Mouse (Mus musculus) forebrain, embryonic 12.5 days (tissue): ENCODE measurements around the gene Yif1b. TPM values are rescaled to one million over a fixed set of nuclear protein-coding genes. Genes with fewer than 3 reads are reported as not detected.

Source experiments
- ATAC-seq: fragments of 200-750 bp; cut with Nextera tagmentation; 2 replicates; pipeline ENCODE4 v1.8.0; 2017; ENCODE audit warnings: moderate TSS enrichment; ENCODE audit not compliant: low FRiP score
- H3K27ac ChIP-seq: fragments of 300-500 bp; sonication (generic); 2 replicates; pipeline ENCODE4 v1.5.1; 2016; ENCODE audit warnings: mild to moderate bottlenecking
- H3K27me3 ChIP-seq: fragments of 300-500 bp; sonication (generic); 2 replicates; pipeline ENCODE4 v1.6.1; 2016; ENCODE audit warnings: mild to moderate bottlenecking
- H3K36me3 ChIP-seq: fragments of 300-500 bp; sonication (generic); replicated peaks from 2 replicates; pipeline ENCODE4 v1.6.1; 2016; ENCODE audit warnings: mild to moderate bottlenecking
- H3K4me1 ChIP-seq: fragments of 300-500 bp; sonication (generic); 2 replicates; pipeline ENCODE4 v1.6.1; 2016
- H3K4me2 ChIP-seq: fragments of 300-500 bp; sonication (generic); 2 replicates; pipeline ENCODE4 v1.6.1; 2016; ENCODE audit warnings: mild to moderate bottlenecking, moderate library complexity
- H3K4me3 ChIP-seq: fragments of 300-500 bp; sonication (generic); replicated peaks from 2 replicates; pipeline ENCODE4 v1.5.1; 2016; ENCODE audit warnings: mild to moderate bottlenecking
- H3K9ac ChIP-seq: fragments of 300-500 bp; sonication (generic); 2 replicates; pipeline ENCODE4 v1.6.1; 2016; ENCODE audit warnings: mild to moderate bottlenecking
- H3K9me3 ChIP-seq: fragments of 300-500 bp; sonication (generic); 2 replicates; pipeline ENCODE4 v1.6.1; 2016
- WGBS: fragments of 180-500 bp; shearing (Covaris S2); methylation state at CpG from one replicate; pipeline ENCODE4 v1.1.7; 2016; 5-methylcytosine and 5-hydroxymethylcytosine counted together
- polyA plus RNA-seq: library from polyadenylated mRNA; unstranded; fragments of >200 nt; fragmentation: Nextera tagmentation; extraction: Ambion mirVana; gene quantifications from 2 replicates; pipeline ENCODE4 v1.2.1, GENCODE M21; 2016

Yif1b gene
- polyA plus RNA-seq, 1 experiment from 2014 or later = 73.8 TPM

DNA sequence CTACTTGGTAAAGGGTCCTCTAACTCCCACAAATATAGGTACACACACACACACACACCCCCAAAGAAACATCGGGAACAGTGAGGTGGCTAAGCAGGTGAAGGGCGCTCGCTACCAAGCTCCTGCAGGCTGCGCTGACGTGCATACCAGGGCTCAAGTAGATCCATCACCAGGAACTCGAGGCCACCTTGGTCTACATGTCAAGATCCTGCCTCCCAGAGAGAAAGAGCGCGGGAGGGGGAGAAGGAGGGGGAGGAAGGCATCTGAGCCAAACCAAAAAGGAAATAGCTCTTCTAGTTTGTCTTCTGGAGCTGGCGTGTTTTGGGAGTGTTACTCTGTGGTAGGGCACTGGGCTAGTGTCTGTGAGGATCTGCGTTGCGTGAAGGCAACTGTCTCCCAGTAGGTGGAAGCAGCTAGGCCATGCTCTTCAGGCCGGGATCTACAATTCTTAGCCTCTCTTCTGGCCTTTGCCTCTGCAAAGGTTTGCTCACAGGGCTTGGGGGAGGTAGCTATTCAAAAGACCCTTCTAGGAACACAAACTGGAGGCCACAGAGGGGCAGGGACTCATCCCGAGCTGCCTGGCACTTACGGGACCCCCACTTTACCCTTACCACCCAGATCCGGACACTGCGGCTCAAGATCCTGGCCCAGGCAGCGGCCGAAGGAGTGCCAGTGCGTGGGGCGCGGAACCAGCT lies 8.6 kb downstream of the Yif1b start:
- no peak for ATAC-seq
- Histone ChIP-seq H3K27ac (no peak overlapping the region), H3K9me3 (no peaks in the 10 kb centered on the region), H3K4me3 (no peak overlapping the region), H3K27me3 (peaks cover 29% of the 10 kb centered on the region), H3K9ac (no peak overlapping the region), H3K4me2 (no peak overlapping the region), H3K4me1 (peaks cover 12% of the 10 kb centered on the region), H3K36me3 (peaks cover 28% of the 10 kb centered on the region)
- whole genome bisulfite sequencing = 89% methylated on average over 21 of the region's 21 CpGs

DNA sequence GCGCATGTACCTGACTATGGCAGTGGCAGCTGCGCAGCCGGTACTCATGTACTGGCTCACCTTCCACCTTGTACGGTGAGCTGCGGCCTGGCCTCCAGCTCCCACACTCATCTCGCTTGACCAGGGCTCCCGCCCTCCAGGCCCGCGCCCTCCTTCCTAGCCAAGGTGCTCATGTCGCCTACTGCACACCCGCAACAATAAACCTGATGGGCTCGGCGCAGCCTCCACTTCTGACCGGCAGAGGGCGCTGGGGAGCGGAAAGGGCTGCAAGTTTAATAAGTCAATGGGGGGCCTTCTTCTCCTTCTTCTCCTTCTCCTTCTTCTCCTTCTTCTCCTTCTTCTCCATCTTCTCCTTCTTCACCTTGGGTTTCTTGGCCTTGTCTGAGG lies 9.2 kb downstream of the Yif1b start:
- H3K9me3 ChIP-seq = no peaks in the 10 kb centered on the region
- H3K4me1 ChIP-seq = peaks cover 12% of the 10 kb centered on the region
- peak overlapping the region; percentile 49 for H3K4me2 ChIP-seq
- H3K4me3 ChIP-seq = peak overlapping the region; percentile 19; the same call in 1 of the 2 replicates
- 25% methylated on average over 16 of the region's 16 CpGs for WGBS
- H3K27ac ChIP-seq = no peak overlapping the region
- peak; percentile 65; the same call in 1 of the 2 replicates for ATAC-seq
- peaks cover 29% of the 10 kb centered on the region for H3K27me3 ChIP-seq
- peaks cover 28% of the 10 kb centered on the region for H3K36me3 ChIP-seq
- H3K9ac ChIP-seq = 0 out of 2 replicates have a peak overlapping the region, but pooled peaks have one; percentile 44

DNA sequence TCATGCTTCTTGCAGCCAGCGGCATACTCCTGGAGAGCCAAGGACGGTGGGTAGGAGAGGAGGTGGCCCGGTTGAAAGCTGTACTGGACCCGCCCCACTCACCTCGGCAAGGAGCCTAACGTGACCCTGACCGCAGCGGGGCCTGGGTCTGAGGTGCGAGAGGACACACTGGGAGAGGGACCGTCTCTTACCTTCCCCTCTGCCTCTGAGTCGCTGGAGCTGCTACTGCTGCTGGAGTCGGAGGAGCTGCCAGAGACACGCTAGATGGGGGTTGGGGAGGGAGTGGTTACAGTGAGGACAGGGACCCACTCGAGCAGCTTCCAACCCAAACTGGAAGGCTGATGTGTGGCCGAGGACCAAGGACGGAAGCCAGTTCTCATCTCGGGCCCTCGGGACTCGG lies 9.6 kb downstream of the Yif1b start:
- Histone ChIP-seq H3K27me3 (peaks cover 29% of the 10 kb centered on the region), H3K4me3 (peak overlapping the region; percentile 19), H3K27ac (no peak overlapping the region), H3K4me2 (peak overlapping the region; percentile 49), H3K9me3 (no peaks in the 10 kb centered on the region), H3K36me3 (peaks cover 28% of the 10 kb centered on the region), H3K4me1 (peaks cover 12% of the 10 kb centered on the region), H3K9ac (peak overlapping the region; percentile 44; the same call in 1 of the 2 replicates)
- WGBS = 19% methylated on average over 19 of the region's 19 CpGs
- ATAC-seq = no peak

DNA sequence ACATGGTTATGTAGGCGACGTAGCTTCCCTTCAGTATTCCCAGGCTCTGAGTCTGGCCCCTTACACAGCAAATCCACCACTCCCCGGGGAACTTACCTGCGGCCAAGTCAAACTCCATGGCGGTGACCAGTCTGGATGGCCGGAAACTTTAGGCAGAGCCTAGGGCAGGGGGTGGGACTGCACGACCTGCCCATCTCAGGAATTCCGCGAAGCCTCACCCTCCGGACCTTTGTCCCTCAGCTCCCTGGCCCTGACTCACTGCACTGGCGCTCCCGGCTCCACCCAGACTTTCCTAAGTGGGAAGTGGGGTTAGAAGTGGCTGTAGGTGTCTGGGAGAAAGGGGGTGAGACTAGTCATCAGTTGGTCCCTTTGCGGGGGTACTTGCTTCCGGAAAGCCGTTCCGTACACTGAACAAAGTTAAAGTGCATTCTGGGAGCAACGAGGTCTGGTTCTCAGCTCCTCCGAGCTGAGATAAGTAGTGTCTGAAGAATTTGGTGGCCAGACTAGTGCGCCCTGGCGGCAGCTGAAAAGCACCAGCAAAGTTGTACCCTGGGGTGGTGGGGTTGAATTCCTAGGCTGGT lies 10.2 kb downstream of the Yif1b start, which contains the start of gene 2200002D01Rik:
Gene 2200002D01Rik (minus strand): TSS at position 206 of the 581 bp plus-strand sequence.
- peaks cover 12% of the 10 kb centered on the region for H3K4me1 ChIP-seq
- peak within 1 kb of the TSS; percentile 49 for H3K4me2 ChIP-seq
- ATAC-seq = no peak
- H3K27me3 ChIP-seq = peaks cover 29% of the 10 kb centered on the region
- no peaks in the 10 kb centered on the region for H3K9me3 ChIP-seq
- WGBS = 14% methylated on average over 20 of the region's 20 CpGs
- H3K4me3 ChIP-seq = peak within 1 kb of the TSS; percentile 19
- H3K9ac ChIP-seq = peak within 1 kb of the TSS; percentile 44; the same call in 1 of the 2 replicates
- no peak within 1 kb of the TSS for H3K27ac ChIP-seq
- H3K36me3 ChIP-seq = peaks cover 28% of the 10 kb centered on the region

DNA sequence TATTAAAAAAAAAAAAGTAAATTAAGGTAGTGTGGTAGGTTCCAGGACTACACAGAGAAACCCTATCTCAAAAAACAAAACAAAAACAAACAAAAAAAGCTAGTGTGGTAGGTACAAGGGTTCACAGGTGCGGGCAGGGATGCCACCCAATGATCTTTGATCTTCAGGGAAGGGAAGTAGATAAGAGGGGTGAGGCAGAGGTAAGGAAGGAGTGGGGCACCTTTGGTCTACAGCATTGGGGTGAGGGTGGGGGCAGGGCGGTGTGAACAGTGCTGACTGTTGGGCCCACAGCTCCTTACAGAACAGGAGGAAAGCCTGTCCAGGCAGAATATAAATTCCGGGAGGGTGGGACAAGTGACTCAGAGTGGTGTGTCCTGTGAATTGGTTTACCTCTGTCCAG lies 13.0 kb downstream of the Yif1b start:
- no peak overlapping the region for H3K9ac ChIP-seq
- H3K4me3 ChIP-seq = no peak overlapping the region
- no peak overlapping the region for H3K4me2 ChIP-seq
- ATAC-seq = no peak
- no peaks in the 10 kb centered on the region for H3K9me3 ChIP-seq
- peaks cover 12% of the 10 kb centered on the region for H3K4me1 ChIP-seq
- H3K36me3 ChIP-seq = peaks cover 6% of the 10 kb centered on the region; the same call in 1 of the 2 replicates
- H3K27me3 ChIP-seq = peaks cover 29% of the 10 kb centered on the region
- WGBS = 96% methylated on average over 3 of the region's 3 CpGs
- H3K27ac ChIP-seq = no peak overlapping the region

DNA sequence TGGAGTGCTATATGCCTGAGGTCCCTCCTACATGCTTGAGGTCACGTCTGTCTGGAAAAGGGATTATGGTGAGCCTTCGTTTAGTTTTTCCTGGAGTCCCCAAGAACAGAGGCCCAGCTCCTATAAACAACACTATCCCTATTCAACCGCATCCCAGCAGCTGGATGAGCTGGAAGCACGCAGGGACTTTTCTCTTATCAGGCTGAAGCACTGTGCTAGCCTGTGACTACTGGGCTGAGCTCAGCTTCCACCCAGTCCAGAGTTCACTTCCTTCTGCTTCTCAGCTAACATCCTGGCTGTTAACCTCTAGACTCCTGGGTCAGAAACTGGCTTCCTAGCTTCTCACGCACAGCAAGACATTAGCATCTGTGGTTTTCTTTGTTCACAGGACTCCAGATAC lies 15.7 kb downstream of the Yif1b start:
- no peak overlapping the region for H3K9ac ChIP-seq
- peaks cover 8% of the 10 kb centered on the region; the same call in 1 of the 2 replicates for H3K4me1 ChIP-seq
- H3K27ac ChIP-seq = no peak overlapping the region
- no peaks in the 10 kb centered on the region for H3K9me3 ChIP-seq
- H3K27me3 ChIP-seq = peaks cover 8% of the 10 kb centered on the region
- ATAC-seq = no peak
- no peak overlapping the region for H3K4me3 ChIP-seq
- H3K4me2 ChIP-seq = no peak overlapping the region
- 55% methylated on average over 5 of the region's 5 CpGs for WGBS
- H3K36me3 ChIP-seq = no peaks in the 10 kb centered on the region

DNA sequence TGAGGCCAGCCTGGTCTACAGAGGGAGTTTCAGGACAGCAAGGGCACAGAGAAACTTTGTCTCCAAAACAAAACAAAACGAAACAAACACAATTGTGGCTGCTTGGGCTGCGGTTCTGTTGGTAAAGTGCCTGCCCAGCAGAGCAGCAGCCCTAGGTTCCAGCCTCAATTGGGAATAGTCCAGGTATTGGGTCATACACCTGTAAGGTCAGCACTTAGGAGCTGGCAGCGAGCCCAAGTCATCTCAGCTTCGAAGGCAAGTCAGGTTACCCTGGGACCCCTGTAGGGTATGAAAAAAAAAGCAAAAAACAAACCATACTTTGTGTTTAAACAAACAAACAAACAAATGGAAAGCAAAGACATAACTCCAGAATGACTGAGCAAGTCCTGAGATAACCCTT lies 17.7 kb downstream of the Yif1b start:
- Histone ChIP-seq H3K9me3 (no peaks in the 10 kb centered on the region), H3K9ac (no peak overlapping the region), H3K27ac (no peak overlapping the region), H3K4me2 (no peak overlapping the region), H3K36me3 (no peaks in the 10 kb centered on the region), H3K4me3 (no peak overlapping the region), H3K4me1 (peaks cover 22% of the 10 kb centered on the region), H3K27me3 (no peaks in the 10 kb centered on the region)
- ATAC-seq = no peak
- WGBS = 87% methylated on average over 4 of the region's 4 CpGs

DNA sequence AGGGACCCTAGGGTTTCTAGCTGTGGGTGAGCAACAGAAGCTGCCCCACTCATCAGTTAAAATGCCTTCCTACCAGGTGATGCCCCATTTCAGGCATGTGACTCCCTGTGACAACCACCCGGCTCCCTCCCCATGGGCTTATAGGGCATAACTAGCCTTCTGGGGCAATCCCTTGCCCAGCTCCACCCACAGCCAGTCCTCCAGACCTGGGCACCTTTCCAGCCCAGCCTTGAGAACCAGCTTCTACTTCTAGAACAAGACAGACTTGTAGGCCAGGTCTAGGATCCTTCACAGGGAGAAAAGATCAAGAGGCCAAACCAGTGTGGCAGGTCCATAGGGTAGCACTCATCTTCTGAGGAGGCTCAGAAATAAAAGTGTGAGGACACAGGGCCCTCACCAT lies 19.2 kb downstream of the Yif1b start:
- Histone ChIP-seq H3K36me3 (no peaks in the 10 kb centered on the region), H3K4me1 (peaks cover 22% of the 10 kb centered on the region), H3K27me3 (no peaks in the 10 kb centered on the region), H3K9ac (no peak overlapping the region), H3K27ac (no peak overlapping the region), H3K4me2 (no peak overlapping the region), H3K9me3 (no peaks in the 10 kb centered on the region), H3K4me3 (no peak overlapping the region)
- no peak for ATAC-seq
- WGBS = 80% methylated on average over 1 of the region's 1 CpGs

DNA sequence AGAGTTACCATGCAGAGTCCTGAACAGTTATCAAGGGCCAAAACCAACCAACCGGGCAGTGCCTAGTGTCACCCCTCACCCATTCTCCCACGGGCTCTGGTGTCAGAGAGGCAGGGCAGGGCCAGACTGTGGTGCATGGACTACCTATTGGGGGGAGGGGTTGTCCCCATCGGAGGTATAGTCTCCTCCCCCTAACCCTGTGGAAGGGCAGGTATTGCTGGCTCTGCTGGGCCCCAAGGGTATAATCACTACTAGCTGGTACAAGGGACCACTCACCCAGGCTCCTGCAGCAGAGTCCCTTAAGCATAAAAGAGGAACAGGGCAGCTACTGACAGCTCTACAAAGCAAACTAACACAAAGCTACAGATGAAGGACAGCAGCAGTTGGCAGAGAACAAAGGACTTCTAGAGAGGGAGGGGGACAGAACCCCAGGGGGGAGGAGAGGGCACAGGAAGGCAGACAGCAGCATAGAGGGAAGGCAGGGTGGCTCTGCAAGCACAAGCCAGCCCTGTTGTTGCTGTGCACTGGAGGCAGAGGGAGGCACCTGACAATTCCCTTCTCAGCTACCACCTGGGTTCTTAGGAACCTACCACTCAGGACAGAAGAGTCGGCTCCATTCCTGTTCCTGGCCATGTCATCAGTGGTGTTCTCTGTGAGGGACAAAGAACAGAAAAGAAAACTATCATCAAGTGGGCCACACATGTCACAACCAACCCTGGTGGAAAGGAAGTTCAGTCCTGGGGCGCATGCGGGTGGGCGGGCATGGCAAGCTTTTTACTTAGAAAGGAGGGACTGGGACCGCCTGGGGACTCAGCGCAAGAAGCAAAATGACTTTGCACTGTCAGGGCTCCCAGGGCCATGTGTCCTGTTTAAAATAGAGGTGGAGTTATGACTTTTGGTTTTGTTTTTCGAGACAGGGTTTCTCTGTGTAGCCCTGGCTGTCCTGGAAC lies 21.9 kb downstream of the Yif1b start:
- H3K27me3 ChIP-seq = no peaks in the 10 kb centered on the region
- no peaks in the 10 kb centered on the region for H3K9me3 ChIP-seq
- no peak overlapping the region for H3K4me2 ChIP-seq
- H3K9ac ChIP-seq = 0 out of 2 replicates have a peak overlapping the region, but pooled peaks have one; percentile 33
- WGBS = 72% methylated on average over 10 of the region's 10 CpGs
- H3K27ac ChIP-seq = peak overlapping the region; percentile 62
- peak; percentile 65 for ATAC-seq
- H3K4me1 ChIP-seq = peaks cover 22% of the 10 kb centered on the region
- H3K4me3 ChIP-seq = no peak overlapping the region
- no peaks in the 10 kb centered on the region for H3K36me3 ChIP-seq

DNA sequence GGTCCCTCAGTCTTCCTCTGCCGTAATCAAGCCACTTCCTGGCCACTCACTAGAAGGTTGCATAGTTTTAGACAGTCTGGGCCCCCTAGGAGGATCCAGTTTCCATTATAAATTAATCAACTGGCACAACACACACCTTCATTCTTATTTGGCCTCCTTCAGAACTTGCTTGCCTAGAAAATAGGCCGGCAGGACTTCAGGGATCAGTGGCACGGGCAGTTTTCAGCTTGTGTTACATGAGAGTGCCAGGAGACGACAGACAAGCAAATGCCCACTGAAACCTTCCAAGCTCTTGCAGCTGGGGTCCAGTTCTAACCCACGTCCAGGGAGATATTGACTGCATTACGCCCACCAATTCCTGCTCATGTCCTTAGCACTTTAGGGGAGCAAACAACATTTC lies 24.0 kb downstream of the Yif1b start:
- H3K27me3 ChIP-seq = no peaks in the 10 kb centered on the region
- 85% methylated on average over 6 of the region's 6 CpGs for WGBS
- no peak overlapping the region for H3K9ac ChIP-seq
- H3K4me2 ChIP-seq = no peak overlapping the region
- H3K9me3 ChIP-seq = no peaks in the 10 kb centered on the region
- peaks cover 22% of the 10 kb centered on the region for H3K4me1 ChIP-seq
- no peak overlapping the region for H3K4me3 ChIP-seq
- H3K36me3 ChIP-seq = no peaks in the 10 kb centered on the region
- no peak for ATAC-seq
- no peak overlapping the region for H3K27ac ChIP-seq

DNA sequence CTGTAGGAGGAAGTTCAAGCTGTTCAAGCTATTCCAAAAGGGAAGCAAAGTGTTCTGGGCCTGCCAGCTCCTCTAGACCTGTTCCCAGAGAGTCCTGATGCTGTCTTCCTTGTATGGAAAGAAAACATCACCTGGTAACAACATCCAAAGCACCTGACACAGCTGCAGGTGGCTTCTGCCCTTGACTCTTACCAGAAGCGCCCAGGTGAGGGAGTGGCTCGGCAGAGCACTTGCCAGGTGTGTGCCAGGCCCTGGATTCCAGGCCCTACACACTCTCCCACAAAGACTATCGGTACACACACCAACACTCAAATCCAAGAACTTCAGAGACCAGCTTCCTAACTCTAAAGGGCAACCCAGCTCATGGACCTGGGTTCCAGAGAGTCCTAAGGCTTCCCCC lies 25.7 kb downstream of the Yif1b start:
- ATAC-seq = no peak
- H3K4me3 ChIP-seq = no peak overlapping the region
- H3K27me3 ChIP-seq = no peaks in the 10 kb centered on the region
- no peak overlapping the region for H3K4me2 ChIP-seq
- 97% methylated on average over 3 of the region's 3 CpGs for WGBS
- H3K27ac ChIP-seq = no peak overlapping the region
- no peak overlapping the region for H3K9ac ChIP-seq
- H3K9me3 ChIP-seq = no peaks in the 10 kb centered on the region
- H3K4me1 ChIP-seq = peaks cover 14% of the 10 kb centered on the region
- no peaks in the 10 kb centered on the region for H3K36me3 ChIP-seq

DNA sequence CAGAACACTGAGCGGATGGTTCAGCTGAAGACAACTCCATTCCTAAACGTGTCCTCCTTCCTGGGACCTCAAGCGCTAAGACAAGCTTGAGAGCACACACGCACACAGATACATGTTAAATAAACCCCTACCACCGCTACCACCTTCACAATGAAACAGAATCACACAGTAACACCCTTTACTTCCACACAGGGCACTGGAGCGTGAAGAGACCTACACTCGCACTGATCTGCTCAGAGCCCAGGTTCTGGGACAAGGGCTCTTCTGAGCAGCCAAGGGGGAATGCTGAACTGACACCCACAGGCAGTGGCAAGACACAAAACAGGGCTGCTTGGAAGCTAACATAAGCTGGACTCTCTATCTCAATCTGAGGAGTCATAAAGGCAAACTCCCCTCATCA lies 27.5 kb downstream of the Yif1b start:
- no peaks in the 10 kb centered on the region for H3K9me3 ChIP-seq
- H3K27me3 ChIP-seq = no peaks in the 10 kb centered on the region
- H3K4me1 ChIP-seq = no peaks in the 10 kb centered on the region
- no peak overlapping the region for H3K27ac ChIP-seq
- 79% methylated on average over 7 of the region's 7 CpGs for WGBS
- H3K4me2 ChIP-seq = no peak overlapping the region
- no peak overlapping the region for H3K9ac ChIP-seq
- H3K4me3 ChIP-seq = no peak overlapping the region
- H3K36me3 ChIP-seq = no peaks in the 10 kb centered on the region
- no peak for ATAC-seq
